Mouse (Mus musculus): ENCODE data around the gene Slc25a17. TPM values are rescaled to one million over a fixed set of nuclear protein-coding genes. Genes with fewer than 3 reads are reported as not detected.

The Slc25a17 gene
- polyA plus RNA-seq, 1 experiment from 2014 or later, result 77.9 TPM

- Histone ChIP-seq H3K4me3 (ENCODE audit: low read depth, low read length) (no peak overlapping the region), H3K27ac (ENCODE audit: low read depth) (no peak overlapping the region), H3K36me3 (ENCODE audit: control insufficient read depth, insufficient read depth, low read length) (peaks cover 5% of the 10 kb centered on the region), H3K4me2 (ENCODE audit: low read length) (no peak overlapping the region), H3K4me1 (replicated peaks; ENCODE audit: control insufficient read depth, insufficient read depth, low read length) (0 out of 2 replicates have a peak, but pooled peaks cover 5% of the 10 kb centered on the region), H3K9me3 (ENCODE audit: control insufficient read depth, low read length) (no peaks in the 10 kb centered on the region), H3K9ac (ENCODE audit: low read length) (no peak overlapping the region), H3K27me3 (replicated peaks; ENCODE audit: control insufficient read depth, insufficient read depth, low read length) (no peaks in the 10 kb centered on the region)
- no peak for ATAC-seq (replicated peaks; ENCODE audit: low FRiP score, low TSS enrichment, low read depth)
- WGBS, result 52% methylated on average over 2 of the region's 2 CpGs
- DNase-seq (ENCODE audit: low spot score), result no peak
Measured at GRCm38 (mm10) chr15:81348366-81348765, 12.2 kb downstream of the Slc25a17 start.

GRCm38 (mm10) chr15:81347466-81347865, 13.1 kb downstream of the Slc25a17 start:
- no peaks in the 10 kb centered on the region for H3K9me3 ChIP-seq (ENCODE audit: control insufficient read depth, low read length)
- H3K9ac ChIP-seq (ENCODE audit: low read length), result no peak overlapping the region
- DNase-seq (ENCODE audit: low spot score), result no peak
- ATAC-seq (replicated peaks; ENCODE audit: low FRiP score, low TSS enrichment, low read depth), result no peak
- no peak overlapping the region for H3K4me2 ChIP-seq (ENCODE audit: low read length)
- WGBS, result 88% methylated on average over 2 of the region's 2 CpGs
- H3K27me3 ChIP-seq (replicated peaks; ENCODE audit: control insufficient read depth, insufficient read depth, low read length), result no peaks in the 10 kb centered on the region
- H3K27ac ChIP-seq (ENCODE audit: low read depth), result no peak overlapping the region
- peaks cover 13% of the 10 kb centered on the region for H3K36me3 ChIP-seq (ENCODE audit: control insufficient read depth, insufficient read depth, low read length)
- no peak overlapping the region for H3K4me3 ChIP-seq (ENCODE audit: low read depth, low read length)
- 0 out of 2 replicates have a peak, but pooled peaks cover 5% of the 10 kb centered on the region for H3K4me1 ChIP-seq (replicated peaks; ENCODE audit: control insufficient read depth, insufficient read depth, low read length)

- DNase-seq (ENCODE audit: low spot score), result no peak
- no peaks in the 10 kb centered on the region for H3K27me3 ChIP-seq (replicated peaks; ENCODE audit: control insufficient read depth, insufficient read depth, low read length)
- no peaks in the 10 kb centered on the region for H3K9me3 ChIP-seq (ENCODE audit: control insufficient read depth, low read length)
- H3K4me2 ChIP-seq (ENCODE audit: low read length), result no peak overlapping the region
- WGBS, result 95% methylated on average over 2 of the region's 2 CpGs
- no peak overlapping the region for H3K9ac ChIP-seq (ENCODE audit: low read length)
- no peaks in the 10 kb centered on the region for H3K4me1 ChIP-seq (replicated peaks; ENCODE audit: control insufficient read depth, insufficient read depth, low read length)
- H3K36me3 ChIP-seq (ENCODE audit: control insufficient read depth, insufficient read depth, low read length), result peaks cover 50% of the 10 kb centered on the region
- no peak for ATAC-seq (replicated peaks; ENCODE audit: low FRiP score, low TSS enrichment, low read depth)
- H3K4me3 ChIP-seq (ENCODE audit: low read depth, low read length), result no peak overlapping the region
- no peak overlapping the region for H3K27ac ChIP-seq (ENCODE audit: low read depth)
Measured at GRCm38 (mm10) chr15:81341426-81341825, 19.2 kb downstream of the Slc25a17 start.

GRCm38 (mm10) chr15:81339158-81339557, 21.5 kb downstream of the Slc25a17 start:
- Histone ChIP-seq H3K9ac (ENCODE audit: low read length) (no peak overlapping the region), H3K4me3 (ENCODE audit: low read depth, low read length) (no peak overlapping the region), H3K36me3 (ENCODE audit: control insufficient read depth, insufficient read depth, low read length) (peaks cover 68% of the 10 kb centered on the region), H3K4me2 (ENCODE audit: low read length) (no peak overlapping the region), H3K27ac (ENCODE audit: low read depth) (no peak overlapping the region), H3K4me1 (replicated peaks; ENCODE audit: control insufficient read depth, insufficient read depth, low read length) (no peaks in the 10 kb centered on the region), H3K27me3 (replicated peaks; ENCODE audit: control insufficient read depth, insufficient read depth, low read length) (no peaks in the 10 kb centered on the region), H3K9me3 (ENCODE audit: control insufficient read depth, low read length) (no peaks in the 10 kb centered on the region)
- DNase-seq (ENCODE audit: low spot score) (no peak), ATAC-seq (replicated peaks; ENCODE audit: low FRiP score, low TSS enrichment, low read depth) (no peak)
- WGBS, result 98% methylated on average over 3 of the region's 3 CpGs

- no peak for DNase-seq (ENCODE audit: low spot score)
- no peak overlapping the region for H3K9ac ChIP-seq (ENCODE audit: low read length)
- peaks cover 64% of the 10 kb centered on the region for H3K36me3 ChIP-seq (ENCODE audit: control insufficient read depth, insufficient read depth, low read length)
- H3K27ac ChIP-seq (ENCODE audit: low read depth), result no peak overlapping the region
- 86% methylated on average over 5 of the region's 5 CpGs for WGBS
- H3K9me3 ChIP-seq (ENCODE audit: control insufficient read depth, low read length), result no peaks in the 10 kb centered on the region
- no peaks in the 10 kb centered on the region for H3K4me1 ChIP-seq (replicated peaks; ENCODE audit: control insufficient read depth, insufficient read depth, low read length)
- no peaks in the 10 kb centered on the region for H3K27me3 ChIP-seq (replicated peaks; ENCODE audit: control insufficient read depth, insufficient read depth, low read length)
- H3K4me3 ChIP-seq (ENCODE audit: low read depth, low read length), result no peak overlapping the region
- ATAC-seq (replicated peaks; ENCODE audit: low FRiP score, low TSS enrichment, low read depth), result no peak
- no peak overlapping the region for H3K4me2 ChIP-seq (ENCODE audit: low read length)
Measured at GRCm38 (mm10) chr15:81336466-81336865, 24.1 kb downstream of the Slc25a17 start.

- ATAC-seq (replicated peaks; ENCODE audit: low FRiP score, low TSS enrichment, low read depth) (no peak), DNase-seq (ENCODE audit: low spot score) (no peak)
- no peak overlapping the region for H3K27ac ChIP-seq (ENCODE audit: low read depth)
- H3K4me1 ChIP-seq (replicated peaks; ENCODE audit: control insufficient read depth, insufficient read depth, low read length), result no peaks in the 10 kb centered on the region; the same call in 1 of the 2 replicates
- peaks cover 61% of the 10 kb centered on the region for H3K36me3 ChIP-seq (ENCODE audit: control insufficient read depth, insufficient read depth, low read length)
- no peaks in the 10 kb centered on the region for H3K27me3 ChIP-seq (replicated peaks; ENCODE audit: control insufficient read depth, insufficient read depth, low read length)
- H3K9me3 ChIP-seq (ENCODE audit: control insufficient read depth, low read length), result no peaks in the 10 kb centered on the region
- H3K4me2 ChIP-seq (ENCODE audit: low read length), result no peak overlapping the region
- no peak overlapping the region for H3K9ac ChIP-seq (ENCODE audit: low read length)
- H3K4me3 ChIP-seq (ENCODE audit: low read depth, low read length), result no peak overlapping the region
- WGBS, result 97% methylated on average over 4 of the region's 4 CpGs
Measured at GRCm38 (mm10) chr15:81332517-81332916, 28.1 kb downstream of the Slc25a17 start.

GRCm38 (mm10) chr15:81330816-81331433, 29.7 kb downstream of the Slc25a17 start:
- 59% methylated on average over 3 of the region's 3 CpGs for WGBS
- H3K4me3 ChIP-seq (ENCODE audit: low read depth, low read length), result no peak overlapping the region
- H3K4me1 ChIP-seq (replicated peaks; ENCODE audit: control insufficient read depth, insufficient read depth, low read length), result no peaks in the 10 kb centered on the region; the same call in 1 of the 2 replicates
- no peak for DNase-seq (ENCODE audit: low spot score)
- H3K4me2 ChIP-seq (ENCODE audit: low read length), result no peak overlapping the region
- H3K36me3 ChIP-seq (ENCODE audit: control insufficient read depth, insufficient read depth, low read length), result peaks cover 61% of the 10 kb centered on the region
- no peaks in the 10 kb centered on the region for H3K9me3 ChIP-seq (ENCODE audit: control insufficient read depth, low read length)
- no peaks in the 10 kb centered on the region for H3K27me3 ChIP-seq (replicated peaks; ENCODE audit: control insufficient read depth, insufficient read depth, low read length)
- H3K9ac ChIP-seq (ENCODE audit: low read length), result no peak overlapping the region
- ATAC-seq (replicated peaks; ENCODE audit: low FRiP score, low TSS enrichment, low read depth), result no peak
- no peak overlapping the region for H3K27ac ChIP-seq (ENCODE audit: low read depth)

GRCm38 (mm10) chr15:81329721-81330369, 30.8 kb downstream of the Slc25a17 start:
- no peaks in the 10 kb centered on the region for H3K9me3 ChIP-seq (ENCODE audit: control insufficient read depth, low read length)
- no peak overlapping the region for H3K4me3 ChIP-seq (ENCODE audit: low read depth, low read length)
- no peak overlapping the region for H3K4me2 ChIP-seq (ENCODE audit: low read length)
- ATAC-seq (replicated peaks; ENCODE audit: low FRiP score, low TSS enrichment, low read depth) (no peak), DNase-seq (ENCODE audit: low spot score) (no peak)
- H3K36me3 ChIP-seq (ENCODE audit: control insufficient read depth, insufficient read depth, low read length), result peaks cover 61% of the 10 kb centered on the region
- no peak overlapping the region for H3K27ac ChIP-seq (ENCODE audit: low read depth)
- H3K9ac ChIP-seq (ENCODE audit: low read length), result no peak overlapping the region
- 44% methylated on average over 5 of the region's 5 CpGs for WGBS
- no peaks in the 10 kb centered on the region for H3K27me3 ChIP-seq (replicated peaks; ENCODE audit: control insufficient read depth, insufficient read depth, low read length)
- H3K4me1 ChIP-seq (replicated peaks; ENCODE audit: control insufficient read depth, insufficient read depth, low read length), result no peaks in the 10 kb centered on the region; the same call in 1 of the 2 replicates

GRCm38 (mm10) chr15:81327501-81327900, 33.1 kb downstream of the Slc25a17 start:
- 91% methylated on average over 7 of the region's 7 CpGs for whole genome bisulfite sequencing
- H3K9me3 ChIP-seq (ENCODE audit: control insufficient read depth, low read length), result no peaks in the 10 kb centered on the region
- H3K4me2 ChIP-seq (ENCODE audit: low read length), result no peak overlapping the region
- H3K27me3 ChIP-seq (replicated peaks; ENCODE audit: control insufficient read depth, insufficient read depth, low read length), result no peaks in the 10 kb centered on the region
- H3K4me1 ChIP-seq (replicated peaks; ENCODE audit: control insufficient read depth, insufficient read depth, low read length), result no peaks in the 10 kb centered on the region; the same call in 1 of the 2 replicates
- no peak for ATAC-seq (replicated peaks; ENCODE audit: low FRiP score, low TSS enrichment, low read depth)
- no peak overlapping the region for H3K27ac ChIP-seq (ENCODE audit: low read depth)
- peaks cover 60% of the 10 kb centered on the region for H3K36me3 ChIP-seq (ENCODE audit: control insufficient read depth, insufficient read depth, low read length)
- no peak overlapping the region for H3K4me3 ChIP-seq (ENCODE audit: low read depth, low read length)
- no peak overlapping the region for H3K9ac ChIP-seq (ENCODE audit: low read length)
- no peak for DNase-seq (ENCODE audit: low spot score)
